Mouse (Mus musculus) erythroblast, embryonic 14.5 days (primary cell): ENCODE data around the gene Vdr.

Experiments used
- GATA1 ChIP-seq: IDR thresholded peaks from 2 replicates; pipeline ENCODE4 v1.6.1; 2012; ENCODE audit warnings: low read length, inconsistent platforms, mixed read lengths
- TAL1 ChIP-seq: IDR thresholded peaks from 3 replicates; pipeline ENCODE4 v1.6.1; 2012; ENCODE audit warnings: low read length, inconsistent platforms, mixed read lengths

- TF ChIP-seq GATA1 (no peak), TAL1 (no peak)
Measured at GRCm38 (mm10) chr15:97816199-97816994, 94.0 kb downstream of the Vdr start.
